Mouse (Mus musculus): ENCODE results near the gene Sult5a1. TPM values are rescaled to one million over a fixed set of nuclear protein-coding genes. Genes with fewer than 3 reads are reported as not detected.
"Not testable (repeated sequence)": the region's sequence is repeated elsewhere in the genome, so short reads cannot be mapped to it uniquely, and the experiment has no call there.

The Sult5a1 gene
- polyA plus RNA-seq (2015; fragmentation: Nextera tagmentation; extraction: Ambion mirVana) = 12.0 and 13.9 TPM in 2 replicates

- Histone ChIP-seq H3K27ac (no peak within 1 kb of the TSS), H3K27me3 (ENCODE audit: insufficient read depth, low read length) (no peaks in the 10 kb centered on the region), H3K4me2 (ENCODE audit: low read length) (peak within 1 kb of the TSS; percentile 39), H3K9me3 (replicated peaks; ENCODE audit: low read length) (no peaks in the 10 kb centered on the region), H3K4me3 (replicated peaks; ENCODE audit: low read depth, low read length) (no peak within 1 kb of the TSS; the same call in 1 of the 2 replicates), H3K4me1 (replicated peaks; ENCODE audit: insufficient read depth, low read length) (peaks cover 7% of the 10 kb centered on the region), H3K36me3 (ENCODE audit: insufficient read depth, low read length) (no peaks in the 10 kb centered on the region), H3K9ac (ENCODE audit: low read depth, low read length) (peak within 1 kb of the TSS; percentile 40)
- DNase-seq (ENCODE audit: low spot score) = no peak
- ATAC-seq (replicated peaks; ENCODE audit: low FRiP score, low read depth) = no peak
- TF ChIP-seq CTCF (IDR thresholded peaks at IDR 0.05; ENCODE audit: low read depth) = peak; percentile 36
- 36% methylated on average over 13 of the region's 13 CpGs for WGBS
These were observed at the start of gene Sult5a1 for GRCm38 (mm10) chr8:123157888-123158465. Gene Sult5a1 (minus strand): TSS chr8:123158315.

GRCm38 (mm10) chr8:123203571-123203970 is 45.5 kb upstream of the Sult5a1 start:
- no peak for TF ChIP-seq CTCF (IDR thresholded peaks at IDR 0.05; ENCODE audit: low read depth)
- Histone ChIP-seq H3K9me3 (replicated peaks; ENCODE audit: low read length) (no peaks in the 10 kb centered on the region), H3K4me1 (replicated peaks; ENCODE audit: insufficient read depth, low read length) (no peaks in the 10 kb centered on the region), H3K4me3 (replicated peaks; ENCODE audit: low read depth, low read length) (no peak overlapping the region), H3K9ac (ENCODE audit: low read depth, low read length) (no peak overlapping the region), H3K4me2 (ENCODE audit: low read length) (no peak overlapping the region), H3K27ac (no peak overlapping the region), H3K36me3 (ENCODE audit: insufficient read depth, low read length) (peaks cover 33% of the 10 kb centered on the region), H3K27me3 (ENCODE audit: insufficient read depth, low read length) (no peaks in the 10 kb centered on the region)
- DNase-seq (ENCODE audit: low spot score) (no peak), ATAC-seq (replicated peaks; ENCODE audit: low FRiP score, low read depth) (no peak)
- 91% methylated on average over 3 of the region's 3 CpGs for WGBS

- ATAC-seq (replicated peaks; ENCODE audit: low FRiP score, low read depth) = no peak
- H3K27ac ChIP-seq = no peak overlapping the region
- no peaks in the 10 kb centered on the region for H3K27me3 ChIP-seq (ENCODE audit: insufficient read depth, low read length)
- WGBS = 26% methylated on average over 5 of the region's 5 CpGs
- peaks cover 20% of the 10 kb centered on the region; the same call in 1 of the 2 replicates for H3K36me3 ChIP-seq (ENCODE audit: insufficient read depth, low read length)
- no peak overlapping the region for H3K9ac ChIP-seq (ENCODE audit: low read depth, low read length)
- no peaks in the 10 kb centered on the region for H3K4me1 ChIP-seq (replicated peaks; ENCODE audit: insufficient read depth, low read length)
- H3K4me2 ChIP-seq (ENCODE audit: low read length) = no peak overlapping the region
- peak; percentile 86 for DNase-seq (ENCODE audit: low spot score)
- H3K4me3 ChIP-seq (replicated peaks; ENCODE audit: low read depth, low read length) = no peak overlapping the region
- H3K9me3 ChIP-seq (replicated peaks; ENCODE audit: low read length) = no peaks in the 10 kb centered on the region
- TF ChIP-seq CTCF (IDR thresholded peaks at IDR 0.05; ENCODE audit: low read depth) = peak; percentile 93
These were observed 44.2 kb upstream of the Sult5a1 start for GRCm38 (mm10) chr8:123202288-123202687.

- Histone ChIP-seq H3K4me3 (replicated peaks; ENCODE audit: low read depth, low read length) (no peak overlapping the region), H3K9me3 (replicated peaks; ENCODE audit: low read length) (no peaks in the 10 kb centered on the region), H3K4me2 (ENCODE audit: low read length) (no peak overlapping the region), H3K27me3 (ENCODE audit: insufficient read depth, low read length) (no peaks in the 10 kb centered on the region), H3K9ac (ENCODE audit: low read depth, low read length) (no peak overlapping the region), H3K27ac (no peak overlapping the region), H3K4me1 (replicated peaks; ENCODE audit: insufficient read depth, low read length) (no peaks in the 10 kb centered on the region), H3K36me3 (ENCODE audit: insufficient read depth, low read length) (0 out of 2 replicates have a peak, but pooled peaks cover 4% of the 10 kb centered on the region)
- ATAC-seq (replicated peaks; ENCODE audit: low FRiP score, low read depth) = no peak
- no peak for TF ChIP-seq CTCF (IDR thresholded peaks at IDR 0.05; ENCODE audit: low read depth)
- 51% methylated on average over 14 of the region's 14 CpGs for WGBS
- DNase-seq (ENCODE audit: low spot score) = no peak
These were observed 41.7 kb upstream of the Sult5a1 start for GRCm38 (mm10) chr8:123199864-123200263.

- H3K27me3 ChIP-seq (ENCODE audit: insufficient read depth, low read length); ATAC-seq (replicated peaks; ENCODE audit: low FRiP score, low read depth); H3K4me3 ChIP-seq (replicated peaks; ENCODE audit: low read depth, low read length); DNase-seq (ENCODE audit: low spot score); H3K27ac ChIP-seq; H3K36me3 ChIP-seq (ENCODE audit: insufficient read depth, low read length); H3K9me3 ChIP-seq (replicated peaks; ENCODE audit: low read length); H3K4me1 ChIP-seq (replicated peaks; ENCODE audit: insufficient read depth, low read length); H3K9ac ChIP-seq (ENCODE audit: low read depth, low read length); H3K4me2 ChIP-seq (ENCODE audit: low read length): not testable (repeated sequence)
- WGBS = 69% methylated on average over 5 of the region's 5 CpGs
These were observed 38.9 kb upstream of the Sult5a1 start for GRCm38 (mm10) chr8:123197016-123197415.

GRCm38 (mm10) chr8:123193771-123194170 is 35.7 kb upstream of the Sult5a1 start:
- H3K9me3 ChIP-seq (replicated peaks; ENCODE audit: low read length) = no peaks in the 10 kb centered on the region
- DNase-seq (ENCODE audit: low spot score) (no peak), ATAC-seq (replicated peaks; ENCODE audit: low FRiP score, low read depth) (no peak)
- H3K4me2 ChIP-seq (ENCODE audit: low read length) = no peak overlapping the region
- TF ChIP-seq CTCF (IDR thresholded peaks at IDR 0.05; ENCODE audit: low read depth) = no peak
- no peaks in the 10 kb centered on the region for H3K36me3 ChIP-seq (ENCODE audit: insufficient read depth, low read length)
- H3K27me3 ChIP-seq (ENCODE audit: insufficient read depth, low read length) = no peaks in the 10 kb centered on the region
- WGBS = 79% methylated on average over 9 of the region's 9 CpGs
- no peak overlapping the region for H3K4me3 ChIP-seq (replicated peaks; ENCODE audit: low read depth, low read length)
- no peaks in the 10 kb centered on the region for H3K4me1 ChIP-seq (replicated peaks; ENCODE audit: insufficient read depth, low read length)
- no peak overlapping the region for H3K9ac ChIP-seq (ENCODE audit: low read depth, low read length)
- H3K27ac ChIP-seq = no peak overlapping the region

GRCm38 (mm10) chr8:123191908-123192307 is 33.8 kb upstream of the Sult5a1 start:
- no peak for DNase-seq (ENCODE audit: low spot score)
- H3K9ac ChIP-seq (ENCODE audit: low read depth, low read length) = no peak overlapping the region
- no peaks in the 10 kb centered on the region for H3K27me3 ChIP-seq (ENCODE audit: insufficient read depth, low read length)
- H3K9me3 ChIP-seq (replicated peaks; ENCODE audit: low read length) = no peaks in the 10 kb centered on the region
- ATAC-seq (replicated peaks; ENCODE audit: low FRiP score, low read depth) = no peak
- WGBS = 66% methylated on average over 7 of the region's 8 CpGs
- H3K36me3 ChIP-seq (ENCODE audit: insufficient read depth, low read length) = no peaks in the 10 kb centered on the region
- H3K4me3 ChIP-seq (replicated peaks; ENCODE audit: low read depth, low read length) = no peak overlapping the region
- H3K4me2 ChIP-seq (ENCODE audit: low read length) = no peak overlapping the region
- H3K4me1 ChIP-seq (replicated peaks; ENCODE audit: insufficient read depth, low read length) = no peaks in the 10 kb centered on the region
- TF ChIP-seq CTCF (IDR thresholded peaks at IDR 0.05; ENCODE audit: low read depth) = no peak
- H3K27ac ChIP-seq = no peak overlapping the region
